Mouse (Mus musculus): Measurements from ENCODE around the gene Slc16a3. TPM values are rescaled to one million over a fixed set of nuclear protein-coding genes. Genes with fewer than 3 reads are reported as not detected.
A peak's percentile ranks its signal among the peaks of the same experiment; 100 is the strongest.

Gene Slc16a3
- polyA plus RNA-seq, 1 experiment from 2014 or later, result 64.0 TPM

DNA sequence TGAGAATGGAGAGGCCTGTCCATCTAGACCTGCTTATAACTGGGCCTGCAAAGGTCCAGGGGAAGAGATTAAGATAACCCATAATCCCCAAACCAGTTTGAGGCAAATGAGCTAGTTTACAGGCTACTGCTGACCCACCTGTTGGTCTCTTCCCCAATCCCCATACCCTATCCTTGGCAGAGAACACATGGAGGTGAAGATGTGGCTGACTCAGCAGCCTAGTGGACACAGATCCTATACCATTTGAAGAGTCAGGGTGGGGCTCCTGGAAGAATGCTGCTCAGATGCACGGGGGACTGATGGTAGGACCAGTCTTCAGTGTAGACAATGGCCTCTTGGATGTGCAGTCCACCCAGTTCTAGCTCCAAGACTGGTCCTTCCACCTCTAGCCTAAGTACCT lies 12.0 kb downstream of the Slc16a3 start:
- H3K4me1 ChIP-seq (replicated peaks; ENCODE audit: control insufficient read depth, insufficient read depth, low read length), result no peaks in the 10 kb centered on the region
- DNase-seq (ENCODE audit: low spot score) (no peak), ATAC-seq (replicated peaks; ENCODE audit: low FRiP score, low TSS enrichment, low read depth) (no peak)
- H3K27me3 ChIP-seq (replicated peaks; ENCODE audit: control insufficient read depth, insufficient read depth, low read length), result no peaks in the 10 kb centered on the region
- H3K4me2 ChIP-seq (ENCODE audit: low read length), result no peak overlapping the region
- H3K9me3 ChIP-seq (ENCODE audit: control insufficient read depth, low read length), result no peaks in the 10 kb centered on the region
- H3K27ac ChIP-seq (ENCODE audit: low read depth), result no peak overlapping the region
- no peak overlapping the region for H3K4me3 ChIP-seq (ENCODE audit: low read depth, low read length)
- no peak overlapping the region for H3K9ac ChIP-seq (ENCODE audit: low read length)
- peaks cover 90% of the 10 kb centered on the region for H3K36me3 ChIP-seq (ENCODE audit: control insufficient read depth, insufficient read depth, low read length)
- 38% methylated on average over 1 of the region's 1 CpGs for WGBS

DNA sequence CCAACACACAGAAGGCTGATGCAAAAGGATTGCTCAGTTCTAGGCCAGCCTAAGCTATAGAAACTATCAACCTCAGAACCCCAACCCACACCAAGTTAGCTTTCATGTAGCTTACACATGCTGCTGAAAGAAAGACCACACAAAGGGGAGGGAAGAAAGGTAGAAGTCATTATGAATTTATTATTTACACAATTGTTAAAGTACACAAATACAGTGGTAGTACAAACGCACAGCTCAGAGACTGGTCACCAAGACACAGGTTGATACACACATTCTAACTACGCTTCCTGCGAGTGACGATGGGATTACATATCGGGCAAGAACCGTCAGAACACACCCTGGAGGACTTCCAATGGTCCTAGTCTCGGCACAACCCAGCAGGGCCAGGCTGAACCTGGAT lies 13.3 kb downstream of the Slc16a3 start:
- Histone ChIP-seq H3K9ac (ENCODE audit: low read length) (no peak overlapping the region), H3K36me3 (ENCODE audit: control insufficient read depth, insufficient read depth, low read length) (peaks cover 90% of the 10 kb centered on the region), H3K9me3 (ENCODE audit: control insufficient read depth, low read length) (no peaks in the 10 kb centered on the region), H3K27ac (ENCODE audit: low read depth) (no peak overlapping the region), H3K4me2 (ENCODE audit: low read length) (no peak overlapping the region), H3K4me1 (replicated peaks; ENCODE audit: control insufficient read depth, insufficient read depth, low read length) (no peaks in the 10 kb centered on the region), H3K4me3 (ENCODE audit: low read depth, low read length) (no peak overlapping the region), H3K27me3 (replicated peaks; ENCODE audit: control insufficient read depth, insufficient read depth, low read length) (no peaks in the 10 kb centered on the region)
- 79% methylated on average over 7 of the region's 7 CpGs for WGBS
- no peak for ATAC-seq (replicated peaks; ENCODE audit: low FRiP score, low TSS enrichment, low read depth)
- no peak for DNase-seq (ENCODE audit: low spot score)

DNA sequence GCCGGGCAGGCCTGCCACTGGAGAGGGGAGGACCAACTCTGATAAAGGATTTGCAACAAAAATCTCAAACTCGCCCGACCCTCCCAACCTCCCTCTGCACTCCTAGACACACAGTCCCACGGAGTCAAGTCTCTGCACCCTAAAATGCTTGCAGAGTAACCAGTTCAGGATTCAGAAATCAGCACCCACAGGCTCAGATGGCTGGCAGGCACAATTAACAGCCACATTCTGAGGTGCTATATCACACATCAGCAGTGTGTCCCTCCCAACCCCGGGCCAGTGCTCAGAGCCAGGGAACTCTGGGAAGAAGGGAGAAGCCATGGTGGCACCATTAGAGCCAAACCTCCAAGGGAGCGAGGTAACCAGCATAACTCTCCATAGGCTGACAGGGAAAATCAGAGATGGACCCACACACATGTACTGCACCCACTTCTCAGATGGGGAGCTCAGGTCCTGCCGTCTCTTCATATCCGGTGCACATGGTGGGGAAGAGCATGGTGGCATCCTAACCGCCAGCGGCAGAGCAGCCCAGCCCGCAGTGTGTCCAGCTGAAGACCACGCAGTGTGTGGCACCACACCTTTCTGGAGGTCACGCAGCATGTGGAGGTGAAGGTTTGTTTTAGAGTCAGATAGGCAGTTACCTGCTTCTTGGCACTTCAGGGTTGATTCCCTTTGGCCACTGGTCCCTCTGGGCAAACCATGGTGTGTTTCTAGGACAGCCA lies 13.9 kb downstream of the Slc16a3 start:
- H3K4me1 ChIP-seq (replicated peaks; ENCODE audit: control insufficient read depth, insufficient read depth, low read length), result no peaks in the 10 kb centered on the region
- no peak overlapping the region for H3K4me3 ChIP-seq (ENCODE audit: low read depth, low read length)
- H3K27ac ChIP-seq (ENCODE audit: low read depth), result no peak overlapping the region
- no peak overlapping the region for H3K9ac ChIP-seq (ENCODE audit: low read length)
- ATAC-seq (replicated peaks; ENCODE audit: low FRiP score, low TSS enrichment, low read depth), result 0 out of 2 replicates have a peak, but pooled peaks have one; percentile 18
- no peak for DNase-seq (ENCODE audit: low spot score)
- no peaks in the 10 kb centered on the region for H3K9me3 ChIP-seq (ENCODE audit: control insufficient read depth, low read length)
- WGBS, result 93% methylated on average over 13 of the region's 13 CpGs
- H3K4me2 ChIP-seq (ENCODE audit: low read length), result no peak overlapping the region
- H3K36me3 ChIP-seq (ENCODE audit: control insufficient read depth, insufficient read depth, low read length), result peaks cover 90% of the 10 kb centered on the region
- H3K27me3 ChIP-seq (replicated peaks; ENCODE audit: control insufficient read depth, insufficient read depth, low read length), result no peaks in the 10 kb centered on the region

DNA sequence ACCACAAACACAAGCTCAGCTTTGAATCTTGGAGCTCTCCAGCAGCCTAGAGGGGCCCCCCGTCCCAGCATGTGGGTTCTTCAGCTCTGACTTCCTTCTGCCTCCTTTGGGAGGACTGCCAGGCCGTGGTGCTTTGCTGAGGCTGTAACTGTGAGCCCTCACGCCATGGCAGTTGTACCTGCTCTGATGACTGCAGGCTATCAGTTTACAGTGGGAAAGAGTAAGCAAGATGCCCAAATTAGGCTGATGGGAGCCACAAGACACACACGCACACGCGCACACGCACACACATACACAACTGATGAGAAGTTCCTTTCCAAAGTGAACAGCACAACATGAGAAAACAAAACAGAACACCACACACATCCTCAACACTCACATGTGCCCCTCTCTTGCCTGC lies 14.6 kb downstream of the Slc16a3 start:
- ATAC-seq (replicated peaks; ENCODE audit: low FRiP score, low TSS enrichment, low read depth) (no peak), DNase-seq (ENCODE audit: low spot score) (no peak)
- no peaks in the 10 kb centered on the region for H3K4me1 ChIP-seq (replicated peaks; ENCODE audit: control insufficient read depth, insufficient read depth, low read length)
- H3K9ac ChIP-seq (ENCODE audit: low read length), result no peak overlapping the region
- whole genome bisulfite sequencing, result 89% methylated on average over 7 of the region's 7 CpGs
- no peak overlapping the region for H3K27ac ChIP-seq (ENCODE audit: low read depth)
- H3K27me3 ChIP-seq (replicated peaks; ENCODE audit: control insufficient read depth, insufficient read depth, low read length), result no peaks in the 10 kb centered on the region
- no peaks in the 10 kb centered on the region for H3K9me3 ChIP-seq (ENCODE audit: control insufficient read depth, low read length)
- no peak overlapping the region for H3K4me2 ChIP-seq (ENCODE audit: low read length)
- peaks cover 92% of the 10 kb centered on the region for H3K36me3 ChIP-seq (ENCODE audit: control insufficient read depth, insufficient read depth, low read length)
- no peak overlapping the region for H3K4me3 ChIP-seq (ENCODE audit: low read depth, low read length)

DNA sequence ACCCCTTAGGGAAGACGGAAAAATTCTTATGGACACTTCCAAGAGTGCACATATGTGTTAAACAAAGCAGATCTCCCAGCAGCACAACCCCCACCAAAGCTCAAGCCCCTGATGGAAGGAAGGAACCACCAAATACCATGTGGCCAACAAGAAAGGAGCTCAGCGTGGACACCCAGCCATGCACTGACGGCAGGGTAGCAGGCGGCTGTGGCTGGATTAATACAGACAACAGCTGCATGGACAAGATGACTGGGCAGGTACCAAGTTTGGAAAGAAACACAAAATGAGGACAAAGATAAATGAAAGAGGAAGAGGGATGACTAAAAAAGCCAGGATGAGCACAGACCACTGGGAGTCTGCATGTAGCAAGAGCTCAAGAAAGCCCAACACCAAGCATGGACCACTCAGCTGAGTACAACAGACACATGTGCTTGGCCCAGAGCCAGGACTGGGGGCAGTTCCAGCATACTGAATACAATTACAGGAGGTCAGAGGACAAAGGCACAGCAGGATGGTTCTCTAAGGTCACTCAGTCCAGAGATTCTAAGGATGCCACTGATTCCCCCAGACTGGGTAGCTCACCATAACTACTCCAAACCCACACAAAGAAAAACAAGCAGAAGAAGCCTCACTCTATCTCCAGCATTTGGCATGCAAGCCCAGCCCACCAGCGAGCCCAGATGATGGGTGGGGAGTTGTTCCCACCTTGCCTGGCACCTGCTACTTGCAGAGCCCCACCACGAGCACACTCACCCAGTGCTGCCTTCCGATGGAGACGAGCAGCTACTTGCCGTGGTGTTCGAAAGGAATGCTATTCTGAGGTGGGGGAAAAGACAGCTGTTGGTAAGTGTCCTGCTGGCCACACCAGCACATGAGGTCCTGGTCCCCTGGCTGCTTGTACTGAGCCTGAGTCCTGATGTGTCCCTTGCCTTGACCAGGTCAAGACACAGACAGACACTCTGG lies 16.2 kb downstream of the Slc16a3 start:
- WGBS, result 84% methylated on average over 10 of the region's 10 CpGs
- peaks cover 96% of the 10 kb centered on the region for H3K36me3 ChIP-seq (ENCODE audit: control insufficient read depth, insufficient read depth, low read length)
- H3K4me3 ChIP-seq (ENCODE audit: low read depth, low read length), result no peak overlapping the region
- H3K4me1 ChIP-seq (replicated peaks; ENCODE audit: control insufficient read depth, insufficient read depth, low read length), result no peaks in the 10 kb centered on the region
- H3K27ac ChIP-seq (ENCODE audit: low read depth), result no peak overlapping the region
- DNase-seq (ENCODE audit: low spot score) (no peak), ATAC-seq (replicated peaks; ENCODE audit: low FRiP score, low TSS enrichment, low read depth) (no peak)
- no peak overlapping the region for H3K4me2 ChIP-seq (ENCODE audit: low read length)
- H3K9me3 ChIP-seq (ENCODE audit: control insufficient read depth, low read length), result no peaks in the 10 kb centered on the region
- no peaks in the 10 kb centered on the region for H3K27me3 ChIP-seq (replicated peaks; ENCODE audit: control insufficient read depth, insufficient read depth, low read length)
- no peak overlapping the region for H3K9ac ChIP-seq (ENCODE audit: low read length)

DNA sequence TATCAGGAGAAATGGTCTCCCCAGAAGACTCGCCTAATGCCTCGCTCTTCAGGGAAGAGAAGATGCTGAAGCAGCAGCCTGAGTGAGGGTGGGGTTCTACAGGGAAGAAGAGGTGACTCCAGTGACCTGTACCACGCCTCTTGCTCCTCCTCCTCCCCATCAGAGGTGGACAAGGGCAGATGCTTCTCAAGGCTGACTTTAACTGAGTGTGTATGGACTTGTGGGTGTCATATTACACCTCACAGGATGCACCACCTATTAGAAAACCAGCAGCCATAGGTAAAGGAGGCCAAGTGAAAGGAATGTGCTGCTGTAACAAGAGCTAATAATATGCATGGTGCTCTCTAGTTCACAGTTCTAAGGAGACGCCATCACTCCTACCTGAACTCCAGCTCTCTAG lies 17.3 kb downstream of the Slc16a3 start:
- Histone ChIP-seq H3K9me3 (ENCODE audit: control insufficient read depth, low read length) (no peaks in the 10 kb centered on the region), H3K36me3 (ENCODE audit: control insufficient read depth, insufficient read depth, low read length) (peaks cover 100% of the 10 kb centered on the region), H3K4me2 (ENCODE audit: low read length) (no peak overlapping the region), H3K27me3 (replicated peaks; ENCODE audit: control insufficient read depth, insufficient read depth, low read length) (no peaks in the 10 kb centered on the region), H3K4me1 (replicated peaks; ENCODE audit: control insufficient read depth, insufficient read depth, low read length) (no peaks in the 10 kb centered on the region), H3K9ac (ENCODE audit: low read length) (no peak overlapping the region), H3K27ac (ENCODE audit: low read depth) (no peak overlapping the region), H3K4me3 (ENCODE audit: low read depth, low read length) (no peak overlapping the region)
- WGBS, result 78% methylated on average over 4 of the region's 4 CpGs
- no peak for DNase-seq (ENCODE audit: low spot score)
- ATAC-seq (replicated peaks; ENCODE audit: low FRiP score, low TSS enrichment, low read depth), result no peak; the same call in 1 of the 2 replicates

DNA sequence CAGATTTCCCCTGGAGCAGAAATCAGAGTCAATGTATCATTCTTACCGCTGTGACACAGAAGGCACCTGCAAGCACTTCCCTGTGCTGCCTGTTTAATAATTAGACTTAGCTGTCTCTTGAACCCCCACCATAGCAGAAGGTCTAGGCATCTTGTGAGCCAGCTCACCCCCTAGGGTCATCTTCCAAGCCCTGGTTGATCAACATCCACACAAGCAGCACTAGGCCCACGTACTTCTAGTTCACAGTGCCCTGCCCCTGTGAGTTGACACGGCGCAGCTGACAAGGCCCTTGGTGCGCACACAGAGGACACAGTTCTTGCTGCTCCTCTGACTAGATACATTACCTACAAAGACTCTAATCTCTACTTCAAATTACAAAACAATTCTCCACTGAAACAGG lies 21.5 kb downstream of the Slc16a3 start:
- Histone ChIP-seq H3K36me3 (ENCODE audit: control insufficient read depth, insufficient read depth, low read length) (peaks cover 100% of the 10 kb centered on the region), H3K4me3 (ENCODE audit: low read depth, low read length) (no peak overlapping the region), H3K9ac (ENCODE audit: low read length) (no peak overlapping the region), H3K9me3 (ENCODE audit: control insufficient read depth, low read length) (no peaks in the 10 kb centered on the region), H3K4me2 (ENCODE audit: low read length) (no peak overlapping the region), H3K27me3 (replicated peaks; ENCODE audit: control insufficient read depth, insufficient read depth, low read length) (no peaks in the 10 kb centered on the region), H3K27ac (ENCODE audit: low read depth) (no peak overlapping the region), H3K4me1 (replicated peaks; ENCODE audit: control insufficient read depth, insufficient read depth, low read length) (no peaks in the 10 kb centered on the region)
- DNase-seq (ENCODE audit: low spot score) (no peak), ATAC-seq (replicated peaks; ENCODE audit: low FRiP score, low TSS enrichment, low read depth) (no peak)
- WGBS, result 87% methylated on average over 5 of the region's 5 CpGs

DNA sequence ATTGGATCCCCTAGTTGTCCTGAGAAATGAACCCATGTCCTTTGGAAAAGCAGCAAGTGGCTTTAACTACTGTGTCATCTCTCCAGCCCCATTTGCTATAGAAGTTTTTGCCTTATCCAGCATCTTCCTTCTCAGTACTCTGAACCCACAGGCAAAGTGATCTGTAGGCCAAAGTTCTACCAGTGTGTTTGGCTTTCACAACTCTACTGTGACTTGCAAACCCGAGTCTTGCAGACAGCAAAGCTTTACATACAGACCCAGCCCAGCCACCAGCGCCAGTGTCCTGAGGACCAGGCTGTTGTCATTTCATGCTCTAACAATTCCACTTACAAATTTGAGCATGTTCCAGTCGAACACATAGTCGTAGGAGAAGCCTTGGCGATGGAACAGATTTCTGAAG lies 23.0 kb downstream of the Slc16a3 start:
- no peak overlapping the region for H3K27ac ChIP-seq (ENCODE audit: low read depth)

More for the DNA sequence above, 23.0 kb downstream of the Slc16a3 start:
- H3K9me3 ChIP-seq (ENCODE audit: control insufficient read depth, low read length), result no peaks in the 10 kb centered on the region
- ATAC-seq (replicated peaks; ENCODE audit: low FRiP score, low TSS enrichment, low read depth) (no peak), DNase-seq (ENCODE audit: low spot score) (no peak)
- no peaks in the 10 kb centered on the region for H3K4me1 ChIP-seq (replicated peaks; ENCODE audit: control insufficient read depth, insufficient read depth, low read length)
- H3K27me3 ChIP-seq (replicated peaks; ENCODE audit: control insufficient read depth, insufficient read depth, low read length), result no peaks in the 10 kb centered on the region
- whole genome bisulfite sequencing, result 91% methylated on average over 5 of the region's 5 CpGs
- H3K36me3 ChIP-seq (ENCODE audit: control insufficient read depth, insufficient read depth, low read length), result peaks cover 100% of the 10 kb centered on the region
- H3K4me2 ChIP-seq (ENCODE audit: low read length), result no peak overlapping the region
- no peak overlapping the region for H3K9ac ChIP-seq (ENCODE audit: low read length)
- no peak overlapping the region for H3K4me3 ChIP-seq (ENCODE audit: low read depth, low read length)

Data from intestine, embryonic 14.5 days (tissue).